Mouse (Mus musculus) CH12.LX (cell line): Measurements from ENCODE around the gene Agpat4. TPM values are rescaled to one million over a fixed set of nuclear protein-coding genes. Genes with fewer than 3 reads are reported as not detected.

Experiments
- DNase-seq: peaks from one replicate; pipeline ENCODE4 v3.0.0-alpha.2; 2013; ENCODE audit errors: extremely low read depth
- H3K27ac ChIP-seq: 2 replicates; pipeline ENCODE4 v1.5.1; 2012; ENCODE audit warnings: low read depth, mild to moderate bottlenecking, control low read depth, moderate library complexity; ENCODE audit not compliant: insufficient read depth
- H3K27me3 ChIP-seq: replicated peaks from 2 replicates; pipeline ENCODE3; 2012; ENCODE audit warnings: inconsistent platforms
- H3K36me3 ChIP-seq, 2 experiments: replicated peaks in 1 of 2; 2 replicates each; pipeline versions ENCODE3 to v1.6.1; 2012; ENCODE audit warnings: inconsistent platforms in 1 of 2, low read length in 1 of 2, mild to moderate bottlenecking in 1 of 2, mixed read lengths in 1 of 2, moderate library complexity in 1 of 2; ENCODE audit not compliant: control insufficient read depth in 1 of 2, insufficient read depth in 1 of 2
- H3K4me1 ChIP-seq, 2 experiments: 2 replicates each; pipeline ENCODE4 v1.6.1; 2012; ENCODE audit warnings: inconsistent platforms in 1 of 2, moderate library complexity in 1 of 2; ENCODE audit not compliant: insufficient read depth in 2 of 2, control insufficient read depth in 1 of 2
- H3K4me2 ChIP-seq: 2 replicates; pipeline ENCODE4 v1.6.1; 2012; ENCODE audit warnings: low read depth, mild to moderate bottlenecking, control low read depth; ENCODE audit not compliant: poor library complexity, insufficient read depth, severe bottlenecking
- H3K4me3 ChIP-seq, 3 experiments: fragments of 150-350 bp in 1 of 3; sonication (generic) in 1 of 3; replicated peaks in 1 of 3; 2 replicates each; pipeline versions ENCODE3 to v1.5.1; 2011 to 2012; ENCODE audit warnings: low read depth in 2 of 3, low read length in 2 of 3, mild to moderate bottlenecking in 2 of 3, moderate library complexity in 2 of 3, control low read depth in 1 of 3, improper control_type of control experiment in 1 of 3, inconsistent platforms in 1 of 3, mixed read lengths in 1 of 3; ENCODE audit not compliant: poor library complexity in 1 of 3
- H3K79me2 ChIP-seq: replicated peaks from 2 replicates; pipeline ENCODE4 v1.6.1; 2012; ENCODE audit warnings: mild to moderate bottlenecking, moderate library complexity; ENCODE audit not compliant: control insufficient read depth, poor library complexity, insufficient read depth, severe bottlenecking; ENCODE audit errors: extremely low read depth
- H3K9ac ChIP-seq: 2 replicates; pipeline ENCODE4 v1.6.1; 2012; ENCODE audit warnings: low read depth, mild to moderate bottlenecking, control low read depth, moderate library complexity; ENCODE audit not compliant: insufficient read depth
- H3K9me3 ChIP-seq: replicated peaks from 2 replicates; pipeline ENCODE3; 2012; ENCODE audit warnings: low read length, inconsistent platforms, mixed read lengths
- BHLHE40 ChIP-seq: IDR thresholded peaks from 2 replicates; pipeline ENCODE4 v1.6.1; 2011; ENCODE audit warnings: mild to moderate bottlenecking, low read depth, low read length, improper control_type of control experiment
- ELF1 ChIP-seq: IDR thresholded peaks from 2 replicates; pipeline ENCODE4 v1.6.1; 2014; ENCODE audit warnings: low read depth, mild to moderate bottlenecking, inconsistent platforms, low read length, improper control_type of control experiment
- GABPA ChIP-seq: IDR thresholded peaks from 2 replicates; pipeline ENCODE4 v1.6.1; 2012; ENCODE audit warnings: low read depth, low read length, improper control_type of control experiment, inconsistent platforms; ENCODE audit not compliant: insufficient replicate concordance
- HCFC1 ChIP-seq: IDR thresholded peaks from 2 replicates; pipeline ENCODE4 v1.6.1; 2012; ENCODE audit warnings: low read depth, mild to moderate bottlenecking, inconsistent platforms, low read length, improper control_type of control experiment
- IRF4 ChIP-seq: IDR thresholded peaks from 2 replicates; pipeline ENCODE4 v1.6.1; 2014; ENCODE audit warnings: low read depth, mild to moderate bottlenecking, inconsistent platforms, low read length, improper control_type of control experiment
- JUN ChIP-seq: IDR thresholded peaks from 2 replicates; pipeline ENCODE4 v1.6.1; 2011; ENCODE audit warnings: low read depth, mild to moderate bottlenecking, low read length, improper control_type of control experiment, moderate library complexity; ENCODE audit not compliant: insufficient read depth
- KAT2A ChIP-seq: IDR thresholded peaks from 2 replicates; pipeline ENCODE4 v1.6.1; 2012; ENCODE audit warnings: low read length, improper control_type of control experiment, inconsistent platforms; ENCODE audit not compliant: insufficient replicate concordance
- MAX ChIP-seq: IDR thresholded peaks from 2 replicates; pipeline ENCODE4 v1.6.1; 2011; ENCODE audit warnings: low read length, improper control_type of control experiment
- MXI1 ChIP-seq: IDR thresholded peaks from 2 replicates; pipeline ENCODE4 v1.6.1; 2011; ENCODE audit warnings: mild to moderate bottlenecking, low read depth, low read length, improper control_type of control experiment
- MYC ChIP-seq: IDR thresholded peaks from 2 replicates; pipeline ENCODE4 v1.6.1; 2011; ENCODE audit warnings: low read depth, mild to moderate bottlenecking, improper control_type of control experiment, low read length
- NELFE ChIP-seq: IDR thresholded peaks from 2 replicates; pipeline ENCODE4 v1.6.1; 2011; ENCODE audit warnings: low read depth, low read length, improper control_type of control experiment
- NRF1 ChIP-seq: IDR thresholded peaks from 2 replicates; pipeline ENCODE4 v1.6.1; 2014; ENCODE audit warnings: low read depth, mild to moderate bottlenecking, inconsistent platforms, low read length, improper control_type of control experiment, moderate library complexity
- POLR2A ChIP-seq: IDR thresholded peaks from 2 replicates; pipeline ENCODE4 v1.6.1; 2011; ENCODE audit warnings: low read depth, mild to moderate bottlenecking, improper control_type of control experiment, low read length
- POLR2AphosphoS2 ChIP-seq: IDR thresholded peaks from 2 replicates; pipeline ENCODE4 v1.6.1; 2011; ENCODE audit warnings: low read depth, low read length, improper control_type of control experiment
- SIN3A ChIP-seq: IDR thresholded peaks from 2 replicates; pipeline ENCODE4 v1.6.1; 2012; ENCODE audit warnings: low read length, improper control_type of control experiment, inconsistent platforms
- SMC3 ChIP-seq: IDR thresholded peaks from 2 replicates; pipeline ENCODE4 v1.6.1; 2011; ENCODE audit warnings: low read depth, low read length, improper control_type of control experiment
- TBP ChIP-seq: conservative IDR thresholded peaks from 2 replicates; pipeline ENCODE4 v1.6.1; 2011; ENCODE audit warnings: low read depth, low read length, improper control_type of control experiment
- TCF12 ChIP-seq: IDR thresholded peaks from 2 replicates; pipeline ENCODE4 v1.6.1; 2014; ENCODE audit warnings: low read depth, mild to moderate bottlenecking, inconsistent platforms, low read length, improper control_type of control experiment
- UBTF ChIP-seq: IDR thresholded peaks from 2 replicates; pipeline ENCODE4 v1.6.1; 2012; ENCODE audit warnings: low read depth, mild to moderate bottlenecking, inconsistent platforms, low read length, improper control_type of control experiment, moderate library complexity
- USF1 ChIP-seq: IDR thresholded peaks from 2 replicates; pipeline ENCODE4 v1.6.1; 2014; ENCODE audit warnings: low read depth, mild to moderate bottlenecking, inconsistent platforms, low read length, improper control_type of control experiment
- USF2 ChIP-seq: conservative IDR thresholded peaks from 2 replicates; pipeline ENCODE4 v1.6.1; 2011; ENCODE audit warnings: low read depth, low read length, improper control_type of control experiment
- ZC3H11A ChIP-seq: IDR thresholded peaks from 2 replicates; pipeline ENCODE4 v1.6.1; 2012; ENCODE audit warnings: low read depth, mild to moderate bottlenecking, inconsistent platforms, low read length, improper control_type of control experiment
- ZKSCAN1 ChIP-seq: IDR thresholded peaks from 2 replicates; pipeline ENCODE4 v1.6.1; 2012; ENCODE audit warnings: low read depth, inconsistent platforms, low read length, improper control_type of control experiment, borderline replicate concordance
- dilution Hi-C: fragments of 300-500 bp; cut with MboI; formaldehyde crosslinking; loops from 2 replicates; pipeline ENCODE4 v1.14.3; 2020; ENCODE audit warnings: low sequenced_read_pairs; ENCODE audit not compliant: extremely low pct_unique_long_range_greater_than_20kb, extremely low pct_ligation_motif_present
- in situ Hi-C: fragments of 300-500 bp; cut with MboI; formaldehyde crosslinking; loops from 3 replicates; pipeline ENCODE4 v1.14.3; 2019; ENCODE audit warnings: low sequenced_read_pairs, low pct_ligation_motif_present, low pct_unique_long_range_greater_than_20kb, mixed read lengths
- polyA plus RNA-seq: library from polyadenylated mRNA; unstranded; fragments of >175 nt; gene quantifications from 2 replicates; pipeline ENCODE4 v1.2.1, GENCODE M21; 2012; ENCODE audit warnings: low read depth; ENCODE audit not compliant: insufficient read length
- total RNA-seq, 2 experiments: library from RNA; depleted of rRNA; stranded (reverse); fragments of 300-350 nt in 1 of 2; fragments of >200 nt in 1 of 2; gene quantifications; 2 replicates each; pipeline ENCODE4 v1.2.3; 2012 to 2014

Agpat4 gene
- total and polyA plus RNA-seq, 3 experiments: 34.7 to 83.2 (median 44.5) TPM

GRCm38 (mm10) chr17:12186341-12186740 is 67.8 kb downstream of the Agpat4 start:
- H3K36me3 ChIP-seq: peaks cover 53 to 88% of the 10 kb centered on the region in 2 experiments

GRCm38 (mm10) chr17:12187782-12188181 is 69.3 kb downstream of the Agpat4 start:
- Histone ChIP-seq H3K9ac (no peak overlapping the region), H3K27ac (no peak overlapping the region), H3K36me3 (peaks cover 53 to 89% of the 10 kb centered on the region in 2 experiments), H3K79me2 (peaks cover 13% of the 10 kb centered on the region), H3K4me3 (no peak overlapping the region), H3K4me1 (peaks cover 0 to 8% of the 10 kb centered on the region in 2 experiments; a peak in 2 of 4 replicates), H3K4me2 (no peak overlapping the region), H3K9me3 (peaks cover 6% of the 10 kb centered on the region), H3K27me3 (no peaks in the 10 kb centered on the region)
- in situ Hi-C loops (no loop called here), dilution Hi-C loops (no loop called here)
- TF ChIP-seq MAX (no peak), JUN (no peak), POLR2A (no peak), TCF12 (no peak), NRF1 (no peak), IRF4 (no peak), ZC3H11A (no peak), NELFE (no peak), USF1 (no peak), UBTF (no peak), HCFC1 (no peak), SIN3A (no peak), ELF1 (no peak), BHLHE40 (no peak)
- no peak for DNase-seq

More at GRCm38 (mm10) chr17:12186341-12186740, 67.8 kb downstream of the Agpat4 start:
- in situ Hi-C loops: no loop called here
- Histone ChIP-seq H3K4me1 (peaks cover 3 to 17% of the 10 kb centered on the region in 2 experiments), H3K4me2 (no peak overlapping the region), H3K27me3 (no peaks in the 10 kb centered on the region), H3K79me2 (peaks cover 8% of the 10 kb centered on the region), H3K9ac (no peak overlapping the region), H3K4me3 (no peak overlapping the region), H3K9me3 (peaks cover 6% of the 10 kb centered on the region), H3K27ac (no peak overlapping the region)
- TF ChIP-seq HCFC1: no peak
- no peak for TF ChIP-seq USF2
- no peak for TF ChIP-seq NRF1
- TF ChIP-seq BHLHE40: no peak
- no peak for TF ChIP-seq ZC3H11A
- no peak for TF ChIP-seq ZKSCAN1
- TF ChIP-seq MYC: no peak
- TF ChIP-seq NELFE: no peak
- TF ChIP-seq ELF1: no peak
- TF ChIP-seq TBP: no peak
- no peak for TF ChIP-seq SMC3
- TF ChIP-seq MXI1: no peak
- TF ChIP-seq JUN: no peak
- no peak for TF ChIP-seq KAT2A
- no peak for TF ChIP-seq POLR2AphosphoS2
- TF ChIP-seq GABPA: no peak
- dilution Hi-C loops: no loop called here
- no peak for DNase-seq
